ENCODE assay signal across 19 mouse cellular contexts in the genomic region with DNA sequence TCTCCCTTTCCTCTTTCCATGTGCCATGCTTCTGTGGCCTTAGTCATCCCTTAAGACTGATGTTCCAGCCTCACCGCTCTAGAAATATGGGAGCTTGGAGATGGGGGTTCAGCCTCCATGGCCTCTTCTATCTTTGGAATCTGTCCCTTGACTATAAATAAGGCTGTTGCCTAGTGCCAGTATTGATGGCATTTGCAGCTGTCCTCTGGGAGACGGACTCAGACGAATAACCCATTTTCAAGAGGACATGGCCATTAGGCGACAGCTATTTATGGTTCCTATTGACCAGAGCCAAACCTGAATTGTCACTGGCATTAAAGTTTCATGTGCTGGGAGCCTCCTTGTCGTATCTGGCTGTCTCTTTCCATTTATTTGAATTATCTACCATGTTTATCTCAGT.
DNase-seq lines count a peak whose midpoint lies in the region; ATAC-seq and TF ChIP-seq lines count a peak whose summit lies in the region.
"Had no signal": no experiment of that assay in that cellular context is flagged by ENCODE, and none has a peak within 500 bp of the region (broad histone marks: within the 10 kb centered on the region; RNA-seq: fewer than 3 reads in every experiment).

No protein-coding gene starts in this region.

- H3K9me3 ChIP-seq in neural tube, embryonic 11.5 days (ENCODE audit: control insufficient read depth, low read length) = no peaks in the 10 kb centered on the region
- H3K9me3 ChIP-seq in neural tube, embryonic 15.5 days (replicated peaks) = no peaks in the 10 kb centered on the region
- H3K9me3 ChIP-seq: embryonic facial prominence, embryonic 13.5 days; forebrain, embryonic 12.5 days; heart, embryonic 10.5 days had no signal

- TF ChIP-seq CTCF in kidney, adult 2 months (conservative IDR thresholded peaks at IDR 0.05; ENCODE audit: insufficient read depth, insufficient read length, low read depth, low read length) = no peak

- WGBS in neural tube, embryonic 11.5 days = 15% methylated on average over 5 of the region's 5 CpGs
- WGBS in neural tube, embryonic 15.5 days = 15% methylated on average over 5 of the region's 5 CpGs
- 73% methylated on average over 5 of the region's 5 CpGs for WGBS in kidney, adult 2 months

- H3K36me3 ChIP-seq in neural tube, embryonic 11.5 days (ENCODE audit: control insufficient read depth, insufficient read depth, low read length) = no peaks in the 10 kb centered on the region
- H3K36me3 ChIP-seq in neural tube, embryonic 15.5 days = no peaks in the 10 kb centered on the region
- H3K36me3 ChIP-seq in kidney, adult 2 months (ENCODE audit: control insufficient read depth, insufficient read depth, low read length) = no peaks in the 10 kb centered on the region
- H3K36me3 ChIP-seq: embryonic facial prominence, embryonic 13.5 days; forebrain, embryonic 12.5 days; heart, embryonic 10.5 days had no signal

- no peak for TF ChIP-seq POLR2A in kidney, adult 2 months (IDR thresholded peaks at IDR 0.05; ENCODE audit: low read depth, low read length)

- no peak overlapping the region for H3K27ac ChIP-seq in neural tube, embryonic 11.5 days (ENCODE audit: low read depth, low read length)
- no peak overlapping the region for H3K27ac ChIP-seq in neural tube, embryonic 15.5 days (replicated peaks)
- H3K27ac ChIP-seq in kidney, adult 2 months (ENCODE audit: insufficient read depth, low read depth, low read length) = no peak overlapping the region
- H3K27ac ChIP-seq: embryonic facial prominence, embryonic 13.5 days; forebrain, embryonic 12.5 days; heart, embryonic 10.5 days; hindbrain, embryonic 14.5 days had no signal

- ATAC-seq in neural tube, embryonic 11.5 days (ENCODE audit: insufficient read depth, low FRiP score, low TSS enrichment) = 0 out of 2 replicates have a peak, but pooled peaks have one; percentile 28
- ATAC-seq in neural tube, embryonic 15.5 days (ENCODE audit: low FRiP score) = no peak
- ATAC-seq: forebrain, embryonic 16.5 days had no signal

- DNase-seq in embryo, embryonic 11 days = peak; percentile 26
- DNase-seq in embryo, embryonic 9.5 days (ENCODE audit: extremely low spot score) = no peak
- DNase-seq in neural tube, embryonic 11.5 days (ENCODE audit: low spot score) = no peak
- DNase-seq in mesoderm, embryonic 11.5 days (ENCODE audit: low read depth, low spot score) = peak; percentile 55
- DNase-seq in Muller cell, postnatal 12 days (ENCODE audit: inconsistent ontology term) = no peak
- no peak for DNase-seq in kidney, adult 2 months
- DNase-seq: adrenal gland, adult 2 months; adrenal gland, postnatal 25 days; cerebellum, adult 18-20 months; cerebellum, adult 9-11 months; cerebellum, postnatal 36 days; heart, postnatal 10 days; heart, postnatal 4 days had no signal

- H3K9ac ChIP-seq in neural tube, embryonic 11.5 days (ENCODE audit: low read length) = no peak overlapping the region
- H3K9ac ChIP-seq in neural tube, embryonic 15.5 days (replicated peaks) = no peak overlapping the region
- H3K9ac ChIP-seq: embryonic facial prominence, embryonic 13.5 days; forebrain, embryonic 12.5 days; hindbrain, embryonic 14.5 days had no signal

- H3K4me2 ChIP-seq in neural tube, embryonic 11.5 days (ENCODE audit: low read depth) = no peak overlapping the region
- no peak overlapping the region for H3K4me2 ChIP-seq in neural tube, embryonic 15.5 days
- H3K4me2 ChIP-seq: embryonic facial prominence, embryonic 13.5 days; forebrain, embryonic 12.5 days; hindbrain, embryonic 14.5 days had no signal

- H3K4me1 ChIP-seq in neural tube, embryonic 11.5 days (ENCODE audit: control insufficient read depth, insufficient read depth, low read length) = peaks cover 11% of the 10 kb centered on the region
- peaks cover 13% of the 10 kb centered on the region for H3K4me1 ChIP-seq in neural tube, embryonic 15.5 days
- H3K4me1 ChIP-seq in kidney, adult 2 months (ENCODE audit: control insufficient read depth, insufficient read depth, low read length) = no peaks in the 10 kb centered on the region

- H3K27me3 ChIP-seq in neural tube, embryonic 11.5 days (ENCODE audit: control insufficient read depth, insufficient read depth, low read length) = no peaks in the 10 kb centered on the region
- H3K27me3 ChIP-seq in neural tube, embryonic 15.5 days (replicated peaks) = no peaks in the 10 kb centered on the region
- no peaks in the 10 kb centered on the region for H3K27me3 ChIP-seq in kidney, adult 2 months (replicated peaks; ENCODE audit: control insufficient read depth, insufficient read depth, low read length)
- H3K27me3 ChIP-seq: embryonic facial prominence, embryonic 13.5 days had no signal

- no peak overlapping the region for H3K4me3 ChIP-seq in neural tube, embryonic 11.5 days (ENCODE audit: low read depth, low read length)
- H3K4me3 ChIP-seq in neural tube, embryonic 15.5 days (replicated peaks) = no peak overlapping the region
- no peak overlapping the region for H3K4me3 ChIP-seq in kidney, adult 2 months (ENCODE audit: insufficient read depth, low read depth, low read length)
- H3K4me3 ChIP-seq: embryonic facial prominence, embryonic 13.5 days; forebrain, embryonic 12.5 days; heart, embryonic 10.5 days had no signal

Comparison
In these comparisons a context has a peak if more than half of its experiments do, and no peak if none do; other contexts are left out.
1. DNase-seq: peak in embryo, embryonic 11 days (single experiment) and mesoderm, embryonic 11.5 days (single experiment); none in embryo, embryonic 9.5 days (single experiment), neural tube, embryonic 11.5 days (single experiment), Muller cell, postnatal 12 days (single experiment) and kidney, adult 2 months (single experiment).